Mouse (Mus musculus) neural tube, embryonic 13.5 days (tissue): Measurements from ENCODE around the gene Prkag1. TPM values are rescaled to one million over a fixed set of nuclear protein-coding genes. Genes with fewer than 3 reads are reported as not detected.
"Not testable (repeated sequence)": the region's sequence is repeated elsewhere in the genome, so short reads cannot be mapped to it uniquely, and the experiment has no call there.

Experiments used
- ATAC-seq: fragments of 200-750 bp; cut with Nextera tagmentation; 2 replicates; pipeline ENCODE4 v1.8.0; 2017; ENCODE audit warnings: low read depth, mild to moderate bottlenecking, moderate TSS enrichment, moderate library complexity
- H3K27ac ChIP-seq: fragments of 300-500 bp; sonication (generic); replicated peaks from 2 replicates; pipeline ENCODE4 v1.5.1; 2015; ENCODE audit warnings: moderate library complexity, mild to moderate bottlenecking, inconsistent platforms
- H3K27me3 ChIP-seq: fragments of 300-500 bp; sonication (generic); 2 replicates; pipeline ENCODE4 v1.6.1; 2015; ENCODE audit warnings: mild to moderate bottlenecking, inconsistent platforms
- H3K36me3 ChIP-seq: fragments of 300-500 bp; sonication (generic); 2 replicates; pipeline ENCODE4 v1.6.1; 2015; ENCODE audit warnings: mild to moderate bottlenecking, inconsistent platforms
- H3K4me1 ChIP-seq: fragments of 300-500 bp; sonication (generic); replicated peaks from 2 replicates; pipeline ENCODE4 v1.6.1; 2015; ENCODE audit warnings: inconsistent platforms
- H3K4me2 ChIP-seq: fragments of 300-500 bp; sonication (generic); 2 replicates; pipeline ENCODE4 v1.6.1; 2015; ENCODE audit warnings: inconsistent platforms, mild to moderate bottlenecking, moderate library complexity
- H3K4me3 ChIP-seq: fragments of 300-500 bp; sonication (generic); 2 replicates; pipeline ENCODE4 v1.5.1; 2015; ENCODE audit warnings: mild to moderate bottlenecking, inconsistent platforms
- H3K9ac ChIP-seq: fragments of 300-500 bp; sonication (generic); 2 replicates; pipeline ENCODE4 v1.6.1; 2015; ENCODE audit warnings: moderate library complexity, mild to moderate bottlenecking, inconsistent platforms
- H3K9me3 ChIP-seq: fragments of 300-500 bp; sonication (generic); 2 replicates; pipeline ENCODE4 v1.6.1; 2016; ENCODE audit warnings: inconsistent platforms
- WGBS: fragments of 180-500 bp; shearing (Covaris S2); methylation state at CpG from one replicate; pipeline ENCODE4 v1.1.7; 2015; 5-methylcytosine and 5-hydroxymethylcytosine counted together
- polyA plus RNA-seq: library from polyadenylated mRNA; unstranded; fragments of >200 nt; fragmentation: Nextera tagmentation; extraction: Ambion mirVana; gene quantifications from 2 replicates; pipeline ENCODE4 v1.2.1, GENCODE M21; 2015

Gene Prkag1
- polyA plus RNA-seq, 1 experiment from 2014 or later: 71.8 TPM

GRCm38 (mm10) chr15:98832161-98833058 lies 1.1 kb upstream of the Prkag1 start:
- WGBS: 60% methylated on average over 12 of the region's 12 CpGs
- no peak overlapping the region; the same call in 1 of the 2 replicates for H3K4me3 ChIP-seq
- H3K9me3 ChIP-seq: no peaks in the 10 kb centered on the region
- H3K4me1 ChIP-seq: peaks cover 21% of the 10 kb centered on the region
- ATAC-seq: no peak
- peak overlapping the region; percentile 73 for H3K4me2 ChIP-seq
- no peaks in the 10 kb centered on the region for H3K27me3 ChIP-seq
- H3K9ac ChIP-seq: no peak overlapping the region
- peak overlapping the region; percentile 91; the same call in 1 of the 2 replicates for H3K27ac ChIP-seq
- H3K36me3 ChIP-seq: peaks cover 48% of the 10 kb centered on the region

DNA sequence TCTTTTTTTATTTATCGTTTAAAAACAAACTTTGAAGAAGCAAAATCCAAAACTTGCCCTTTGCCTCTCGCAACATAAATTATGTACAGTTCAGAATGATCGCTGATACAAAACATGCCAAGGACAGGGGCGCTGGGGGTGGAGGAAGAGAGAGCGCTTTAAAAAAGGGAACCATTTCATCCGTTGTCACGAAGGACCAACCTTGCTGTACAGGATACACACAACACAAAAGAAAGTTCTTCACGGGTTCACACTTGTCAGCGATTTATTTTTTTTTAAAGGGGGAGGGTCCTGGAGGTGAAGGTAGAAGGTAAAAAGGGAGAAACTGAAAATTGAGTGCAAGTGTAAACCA lies 339 bp upstream of the Prkag1 start:
- H3K4me3 ChIP-seq: peak overlapping the region; percentile 71
- H3K9me3 ChIP-seq: no peaks in the 10 kb centered on the region
- H3K27ac ChIP-seq: peak overlapping the region; percentile 91
- H3K9ac ChIP-seq: peak overlapping the region; percentile 91
- H3K36me3 ChIP-seq: peaks cover 40% of the 10 kb centered on the region
- peak; percentile 34; the same call in 1 of the 2 replicates for ATAC-seq
- no peaks in the 10 kb centered on the region for H3K27me3 ChIP-seq
- H3K4me2 ChIP-seq: peak overlapping the region; percentile 73
- 15% methylated on average over 9 of the region's 9 CpGs for WGBS
- H3K4me1 ChIP-seq: peaks cover 21% of the 10 kb centered on the region

DNA sequence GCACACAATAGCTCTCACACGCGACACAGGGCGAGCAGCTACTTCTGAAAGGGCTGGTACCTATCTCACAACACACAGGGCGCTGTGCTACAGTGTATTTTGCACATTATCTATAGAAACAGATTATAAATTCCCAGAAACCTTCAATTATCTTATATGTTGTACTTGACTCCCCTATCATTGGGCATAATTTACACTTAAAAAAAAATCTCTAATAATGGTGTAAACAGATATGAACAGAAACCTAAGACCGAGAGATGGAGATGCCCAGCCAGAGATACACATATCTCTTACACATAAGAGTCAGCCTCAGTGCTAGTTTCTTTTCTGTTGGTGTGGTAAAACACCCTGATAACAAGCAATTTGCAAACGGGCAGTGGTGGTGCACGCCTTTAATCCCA lies 3.7 kb downstream of the Prkag1 start:
- H3K36me3 ChIP-seq: peaks cover 26% of the 10 kb centered on the region
- 92% methylated on average over 7 of the region's 7 CpGs for WGBS
- peaks cover 21% of the 10 kb centered on the region for H3K4me1 ChIP-seq
- no peaks in the 10 kb centered on the region for H3K9me3 ChIP-seq
- no peak overlapping the region for H3K27ac ChIP-seq
- ATAC-seq: no peak
- no peak overlapping the region for H3K9ac ChIP-seq
- H3K4me2 ChIP-seq: no peak overlapping the region
- no peaks in the 10 kb centered on the region for H3K27me3 ChIP-seq
- no peak overlapping the region for H3K4me3 ChIP-seq

- Histone ChIP-seq H3K27ac (no peak overlapping the region), H3K36me3 (peaks cover 50% of the 10 kb centered on the region), H3K9me3 (no peaks in the 10 kb centered on the region), H3K27me3 (no peaks in the 10 kb centered on the region), H3K4me2 (no peak overlapping the region), H3K4me3 (no peak overlapping the region), H3K4me1 (no peaks in the 10 kb centered on the region), H3K9ac (no peak overlapping the region)
- 75% methylated on average over 3 of the region's 3 CpGs for WGBS
- no peak for ATAC-seq
Measured at GRCm38 (mm10) chr15:98823434-98823833, 7.9 kb downstream of the Prkag1 start.

DNA sequence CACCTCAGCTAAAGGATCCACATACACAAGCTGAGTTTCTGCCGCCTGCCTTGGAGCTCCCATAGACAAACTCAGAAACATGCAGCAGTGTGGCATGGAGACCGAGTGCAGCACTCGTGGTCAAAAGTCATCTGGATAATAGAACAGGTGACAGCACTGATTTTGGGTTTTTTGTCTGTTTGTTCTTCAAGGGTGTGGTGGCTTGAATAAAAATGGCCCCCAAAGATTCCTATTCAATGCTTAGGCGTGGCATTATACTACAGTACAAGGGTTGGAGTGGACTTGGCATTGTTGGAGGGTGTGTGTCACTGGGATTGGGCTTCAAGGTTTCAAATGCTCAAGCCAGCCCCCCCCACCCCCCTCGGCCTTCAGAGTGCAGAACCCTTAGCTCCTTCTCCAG lies 9.2 kb downstream of the Prkag1 start:
- Histone ChIP-seq H3K27me3 (no peaks in the 10 kb centered on the region), H3K9me3 (no peaks in the 10 kb centered on the region), H3K4me2 (no peak overlapping the region), H3K4me3 (no peak overlapping the region), H3K36me3 (peaks cover 50% of the 10 kb centered on the region), H3K4me1 (no peaks in the 10 kb centered on the region), H3K9ac (no peak overlapping the region), H3K27ac (no peak overlapping the region)
- 96% methylated on average over 5 of the region's 5 CpGs for WGBS
- no peak for ATAC-seq

GRCm38 (mm10) chr15:98821403-98821802 lies 9.9 kb downstream of the Prkag1 start:
- Histone ChIP-seq H3K27me3 (no peaks in the 10 kb centered on the region), H3K4me2 (no peak overlapping the region), H3K9ac (no peak overlapping the region), H3K27ac (no peak overlapping the region), H3K4me3 (no peak overlapping the region), H3K9me3 (no peaks in the 10 kb centered on the region), H3K4me1 (no peaks in the 10 kb centered on the region), H3K36me3 (peaks cover 55% of the 10 kb centered on the region)
- 30% methylated on average over 10 of the region's 10 CpGs for WGBS
- ATAC-seq: no peak

DNA sequence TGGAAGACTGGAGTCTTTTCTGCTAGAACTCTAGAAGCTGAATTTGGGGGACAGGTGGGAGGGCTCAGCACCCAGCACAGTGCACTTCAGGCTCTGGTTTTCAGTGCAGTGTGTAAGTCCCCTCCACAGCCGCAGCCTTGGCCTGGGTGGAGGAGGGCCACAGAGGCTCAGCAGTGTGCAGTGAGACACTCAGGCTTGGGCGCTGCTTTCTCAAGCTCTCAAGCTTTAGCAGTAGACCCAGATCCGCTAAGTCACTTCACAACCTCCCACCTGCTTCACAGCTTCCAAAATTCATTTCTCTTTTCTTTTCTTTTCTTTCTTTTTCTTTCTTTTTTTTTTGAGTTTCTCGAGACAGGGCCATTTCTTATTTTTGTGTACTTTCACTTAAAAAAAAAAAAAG lies 10.4 kb downstream of the Prkag1 start:
- no peak overlapping the region for H3K4me3 ChIP-seq
- no peak overlapping the region for H3K4me2 ChIP-seq
- no peak overlapping the region for H3K9ac ChIP-seq
- H3K4me1 ChIP-seq: no peaks in the 10 kb centered on the region
- no peak for ATAC-seq
- H3K27ac ChIP-seq: no peak overlapping the region
- 92% methylated on average over 4 of the region's 4 CpGs for WGBS
- no peaks in the 10 kb centered on the region for H3K27me3 ChIP-seq
- no peaks in the 10 kb centered on the region for H3K9me3 ChIP-seq
- H3K36me3 ChIP-seq: peaks cover 55% of the 10 kb centered on the region

DNA sequence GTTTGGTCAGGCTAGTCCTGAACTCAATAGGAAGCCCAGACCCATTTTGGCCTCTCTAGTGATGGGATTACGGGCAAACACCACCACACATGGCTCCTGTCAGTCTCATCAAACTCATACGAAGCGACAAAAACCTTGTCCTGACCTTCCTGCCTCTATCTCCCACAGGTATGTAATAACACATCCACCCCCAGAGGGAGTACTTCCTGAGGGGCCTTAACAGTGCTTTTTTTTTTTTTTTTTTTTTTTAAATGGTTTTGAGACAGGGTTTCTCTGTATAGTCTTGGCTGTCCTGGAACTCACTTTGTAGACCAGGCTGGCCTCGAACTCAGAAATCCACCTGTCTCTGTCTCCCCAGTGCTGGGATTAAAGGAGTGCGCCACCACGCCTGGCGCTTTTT lies 13.2 kb downstream of the Prkag1 start:
- no peak overlapping the region for H3K4me2 ChIP-seq
- H3K27me3 ChIP-seq: no peaks in the 10 kb centered on the region
- no peak overlapping the region for H3K4me3 ChIP-seq
- 93% methylated on average over 7 of the region's 7 CpGs for WGBS
- no peak for ATAC-seq
- peaks cover 58% of the 10 kb centered on the region for H3K36me3 ChIP-seq
- H3K4me1 ChIP-seq: no peaks in the 10 kb centered on the region
- no peak overlapping the region for H3K9ac ChIP-seq
- H3K27ac ChIP-seq: no peak overlapping the region
- no peaks in the 10 kb centered on the region for H3K9me3 ChIP-seq

DNA sequence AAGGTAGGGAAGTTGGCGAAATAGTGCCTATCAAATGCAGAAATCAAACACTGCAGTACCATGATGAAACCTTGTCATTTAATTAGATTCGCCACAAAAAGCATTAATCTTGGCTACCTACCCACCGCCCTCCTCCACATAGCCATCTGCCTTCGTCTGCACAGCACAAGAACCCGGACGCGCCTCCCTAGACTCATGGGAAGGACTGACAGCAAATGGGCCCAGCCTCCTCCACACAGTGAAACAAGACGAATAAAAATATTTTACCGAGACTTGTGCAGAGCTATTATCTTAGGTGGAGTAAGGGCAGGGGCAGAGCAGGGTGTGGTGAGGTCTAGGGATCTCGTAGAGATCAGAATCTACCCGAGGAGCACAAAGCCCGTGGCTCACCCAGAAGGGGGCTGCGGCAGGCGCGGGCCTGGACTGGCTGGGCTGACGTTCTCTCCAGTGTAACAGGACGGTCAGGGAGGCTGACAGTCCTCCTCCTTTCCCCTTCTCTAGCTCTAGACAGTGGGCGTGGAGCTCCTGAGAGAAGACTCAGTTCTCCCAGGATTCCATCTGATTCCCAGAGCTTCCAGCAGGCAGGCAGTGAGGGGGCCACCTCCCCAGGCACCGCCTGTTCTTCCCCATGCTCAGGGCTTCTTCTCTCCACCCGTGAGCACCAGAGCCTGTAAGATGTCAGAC lies 18.4 kb downstream of the Prkag1 start:
- WGBS: 87% methylated on average over 20 of the region's 20 CpGs
- no peak overlapping the region for H3K9ac ChIP-seq
- peaks cover 11% of the 10 kb centered on the region for H3K4me1 ChIP-seq

GRCm38 (mm10) chr15:98810212-98810611 lies 21.1 kb downstream of the Prkag1 start:
- H3K36me3 ChIP-seq: peaks cover 37% of the 10 kb centered on the region
- H3K4me3 ChIP-seq, H3K27ac ChIP-seq, H3K9me3 ChIP-seq, H3K9ac ChIP-seq, ATAC-seq, H3K4me2 ChIP-seq: not testable (repeated sequence)
- peaks cover 60% of the 10 kb centered on the region for H3K27me3 ChIP-seq
- 71% methylated on average over 6 of the region's 6 CpGs for WGBS
- peaks cover 38% of the 10 kb centered on the region for H3K4me1 ChIP-seq

More for the DNA sequence above, 18.4 kb downstream of the Prkag1 start:
- ATAC-seq: no peak
- peaks cover 48% of the 10 kb centered on the region for H3K36me3 ChIP-seq
- no peak overlapping the region for H3K4me3 ChIP-seq
- peaks cover 33% of the 10 kb centered on the region for H3K27me3 ChIP-seq
- no peaks in the 10 kb centered on the region for H3K9me3 ChIP-seq
- no peak overlapping the region for H3K4me2 ChIP-seq
- H3K27ac ChIP-seq: no peak overlapping the region

DNA sequence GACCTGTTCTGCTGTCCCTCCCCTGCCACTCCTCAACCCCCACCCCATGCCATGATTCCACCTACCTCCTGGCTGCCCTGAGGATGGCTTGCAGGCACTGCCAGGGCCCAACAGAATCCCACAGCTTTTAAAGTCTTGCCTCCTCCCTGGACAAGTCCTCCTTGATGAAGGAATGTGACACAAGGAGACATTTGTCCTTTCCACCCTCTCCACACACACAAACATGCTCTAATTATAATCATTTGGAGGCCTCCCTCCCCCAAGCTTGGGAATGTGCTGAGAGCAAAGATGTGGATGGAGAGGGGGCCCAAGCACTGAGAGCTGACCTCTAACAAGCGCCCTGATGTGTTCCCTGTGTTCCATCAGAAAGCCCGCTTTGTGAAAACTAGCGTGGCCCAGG lies 21.9 kb downstream of the Prkag1 start, which contains the start of gene Ddn:
TSS of gene Ddn (minus strand) at position 101 of the 400 bp plus-strand sequence.
- peaks cover 68% of the 10 kb centered on the region for H3K27me3 ChIP-seq
- H3K4me2 ChIP-seq: peak within 1 kb of the TSS; percentile 71
- ATAC-seq: no peak
- 38% methylated on average over 3 of the region's 3 CpGs for WGBS
- no peaks in the 10 kb centered on the region for H3K9me3 ChIP-seq
- peaks cover 31% of the 10 kb centered on the region for H3K36me3 ChIP-seq
- peak within 1 kb of the TSS; percentile 44 for H3K4me3 ChIP-seq
- no peak within 1 kb of the TSS for H3K27ac ChIP-seq
- 0 out of 2 replicates have a peak within 1 kb of the TSS, but pooled peaks have one; percentile 9 for H3K9ac ChIP-seq
- H3K4me1 ChIP-seq: peaks cover 42% of the 10 kb centered on the region

- Histone ChIP-seq H3K4me2 (peak overlapping the region; percentile 71; the same call in 1 of the 2 replicates), H3K4me3 (peak overlapping the region; percentile 44; the same call in 1 of the 2 replicates), H3K9ac (0 out of 2 replicates have a peak overlapping the region, but pooled peaks have one; percentile 9), H3K4me1 (peaks cover 45% of the 10 kb centered on the region), H3K36me3 (peaks cover 24% of the 10 kb centered on the region), H3K27ac (no peak overlapping the region), H3K27me3 (peaks cover 75% of the 10 kb centered on the region), H3K9me3 (no peaks in the 10 kb centered on the region)
- ATAC-seq: no peak
- WGBS: 5% methylated on average over 6 of the region's 6 CpGs
Measured at GRCm38 (mm10) chr15:98808651-98809134, 22.6 kb downstream of the Prkag1 start.
